Mouse (Mus musculus) myocyte (in vitro differentiated cells): Measurements from ENCODE around the gene Ube2t. TPM values are rescaled to one million over a fixed set of nuclear protein-coding genes. Genes with fewer than 3 reads are reported as not detected.
A peak's percentile ranks its signal among the peaks of the same experiment; 100 is the strongest.

Source experiments
- H3K27me3 ChIP-seq: one replicate; pipeline ENCODE4 v1.6.1; 2011; ENCODE audit not compliant: control insufficient read depth, insufficient read depth, insufficient read length
- H3K36me3 ChIP-seq: one replicate; pipeline ENCODE4 v1.6.1; 2011; ENCODE audit not compliant: control insufficient read depth, insufficient read depth
- H3K4me2 ChIP-seq: one replicate; pipeline ENCODE4 v1.6.1; 2011; ENCODE audit warnings: low read depth, control low read depth
- H3K4me3 ChIP-seq: one replicate; pipeline ENCODE4 v1.5.1; 2011; ENCODE audit warnings: mild to moderate bottlenecking, control low read depth, moderate library complexity
- H3K79me2 ChIP-seq: one replicate; pipeline ENCODE4 v1.6.1; 2011; ENCODE audit not compliant: control insufficient read depth, insufficient read depth
- H3ac ChIP-seq: one replicate; pipeline ENCODE4 v1.6.1; 2011; ENCODE audit not compliant: control insufficient read depth, insufficient read length
- CEBPB ChIP-seq: IDR thresholded peaks from 2 replicates; pipeline ENCODE4 v1.6.1; 2011; ENCODE audit warnings: mild to moderate bottlenecking, moderate library complexity; ENCODE audit not compliant: poor library complexity, insufficient read depth, severe bottlenecking
- E2F4 ChIP-seq: IDR thresholded peaks from one replicate; pipeline ENCODE4 v1.6.1; 2011; ENCODE audit warnings: mild to moderate bottlenecking, control low read depth, moderate library complexity; ENCODE audit not compliant: insufficient read depth
- MAX ChIP-seq: IDR thresholded peaks from one replicate; pipeline ENCODE4 v1.6.1; 2011; ENCODE audit warnings: low read depth, mild to moderate bottlenecking, control low read depth
- MYOD1 ChIP-seq, 3 experiments: IDR thresholded peaks; one replicate each; pipeline ENCODE4 v1.6.1; 2011; ENCODE audit warnings: control low read depth in 2 of 3, low read depth in 2 of 3, mild to moderate bottlenecking in 2 of 3, moderate library complexity in 1 of 3; ENCODE audit not compliant: insufficient read length in 2 of 3, control insufficient read depth in 1 of 3
- MYOG ChIP-seq, 3 experiments: IDR thresholded peaks; one replicate each; pipeline ENCODE4 v1.6.1; 2011; ENCODE audit warnings: control low read depth in 2 of 3, low read depth in 2 of 3, mild to moderate bottlenecking in 2 of 3; ENCODE audit not compliant: insufficient read length in 2 of 3, control insufficient read depth in 1 of 3, insufficient read depth in 1 of 3
- POLR2A ChIP-seq: IDR thresholded peaks from one replicate; pipeline ENCODE4 v1.6.1; 2011; ENCODE audit warnings: low read depth, mild to moderate bottlenecking, control low read depth, moderate library complexity; ENCODE audit not compliant: insufficient read length
- POLR2AphosphoS2 ChIP-seq: IDR thresholded peaks from one replicate; pipeline ENCODE4 v1.6.1; 2011; ENCODE audit warnings: low read depth, control low read depth; ENCODE audit not compliant: insufficient read length
- REST ChIP-seq: IDR thresholded peaks from one replicate; pipeline ENCODE4 v1.6.1; 2011; ENCODE audit warnings: mild to moderate bottlenecking, control low read depth, moderate library complexity; ENCODE audit not compliant: insufficient read depth, insufficient read length
- SRF ChIP-seq: IDR thresholded peaks from one replicate; pipeline ENCODE4 v1.6.1; 2011; ENCODE audit warnings: low read depth; ENCODE audit not compliant: control insufficient read depth, insufficient read length
- TCF12 ChIP-seq: IDR thresholded peaks from one replicate; pipeline ENCODE4 v1.6.1; 2011; ENCODE audit warnings: mild to moderate bottlenecking, control low read depth; ENCODE audit not compliant: poor library complexity, insufficient read depth, severe bottlenecking
- TCF3 ChIP-seq: IDR thresholded peaks from one replicate; pipeline ENCODE4 v1.6.1; 2011; ENCODE audit warnings: low read depth, control low read depth; ENCODE audit not compliant: insufficient read length
- USF1 ChIP-seq: IDR thresholded peaks from one replicate; pipeline ENCODE4 v1.6.1; 2011; ENCODE audit warnings: low read depth, mild to moderate bottlenecking, control low read depth, moderate library complexity
- polyA plus RNA-seq: library from polyadenylated mRNA; unstranded; fragments of >200 nt; fragmentation: generic; extraction: Trizol; gene quantifications from one replicate; pipeline ENCODE4 v1.2.1, GENCODE M21; 2012; ENCODE audit warnings: missing spikeins

Ube2t gene
- polyA plus RNA-seq, 1 experiment, result 4.0 TPM

- no peak overlapping the region for H3ac ChIP-seq
- peaks cover under 1% of the 10 kb centered on the region for H3K79me2 ChIP-seq
- H3K4me3 ChIP-seq, result no peak overlapping the region
- no peaks in the 10 kb centered on the region for H3K27me3 ChIP-seq
- TF ChIP-seq POLR2A, result no peak
- TF ChIP-seq MAX, result no peak
- no peak for TF ChIP-seq POLR2AphosphoS2
- no peak for TF ChIP-seq E2F4
- no peak for TF ChIP-seq MYOD1 (IDR thresholded peaks at IDR 0.05; ENCODE audit: control insufficient read depth in 1 of 3, insufficient read length in 2 of 3, low read depth in 2 of 3)
- no peak for TF ChIP-seq TCF12
- TF ChIP-seq USF1, result no peak
- no peak for TF ChIP-seq MYOG (IDR thresholded peaks at IDR 0.05; ENCODE audit: control insufficient read depth in 1 of 3, insufficient read depth in 1 of 3, insufficient read length in 2 of 3, low read depth in 2 of 3)
- no peak for TF ChIP-seq REST
- TF ChIP-seq TCF3, result no peak
- no peak for TF ChIP-seq SRF
- TF ChIP-seq CEBPB, result no peak
- no peaks in the 10 kb centered on the region for H3K36me3 ChIP-seq
- H3K4me2 ChIP-seq, result no peak overlapping the region
Observed at GRCm38 (mm10) chr1:134936335-134936734, 26.0 kb upstream of the Ube2t start.

GRCm38 (mm10) chr1:134938233-134938632 lies 24.1 kb upstream of the Ube2t start:
- H3K79me2 ChIP-seq, result no peaks in the 10 kb centered on the region
- no peak overlapping the region for H3ac ChIP-seq
- H3K27me3 ChIP-seq, result no peaks in the 10 kb centered on the region
- H3K4me3 ChIP-seq, result no peak overlapping the region
- H3K4me2 ChIP-seq, result no peak overlapping the region
- no peaks in the 10 kb centered on the region for H3K36me3 ChIP-seq
- TF ChIP-seq USF1 (no peak), MYOD1 (IDR thresholded peaks at IDR 0.05; ENCODE audit: control insufficient read depth in 1 of 3, insufficient read length in 2 of 3, low read depth in 2 of 3) (peak; percentile 45 to 78 (median 61)), REST (no peak), MYOG (IDR thresholded peaks at IDR 0.05; ENCODE audit: control insufficient read depth in 1 of 3, insufficient read depth in 1 of 3, insufficient read length in 2 of 3, low read depth in 2 of 3) (peak; percentile 8 to 80 (median 51)), TCF12 (peak; percentile 47), CEBPB (0 out of 2 replicates have a peak, but pooled peaks have one; percentile 28)

DNA sequence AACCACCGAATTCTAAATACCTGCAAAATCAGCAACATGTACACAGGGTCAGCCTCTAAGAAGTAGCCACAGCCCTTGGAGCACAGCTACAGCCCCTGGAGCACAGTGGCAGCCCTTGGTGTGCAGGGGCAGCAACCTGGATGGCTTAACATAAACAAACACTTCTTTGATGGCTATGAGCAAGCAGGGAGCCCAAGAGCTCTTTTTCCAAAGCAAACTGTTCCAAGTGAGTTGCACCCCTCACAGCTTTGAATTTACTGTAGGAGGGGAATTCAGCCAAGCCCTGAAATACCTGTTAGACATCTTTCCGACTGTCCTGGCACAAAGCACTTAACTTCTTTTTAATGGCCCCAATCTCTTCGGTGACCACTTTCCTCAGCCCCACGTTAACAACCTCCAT lies 21.5 kb upstream of the Ube2t start:
- TF ChIP-seq MYOD1 (IDR thresholded peaks at IDR 0.05; ENCODE audit: control insufficient read depth in 1 of 3, insufficient read length in 2 of 3, low read depth in 2 of 3) (no peak), E2F4 (no peak), POLR2A (no peak), MAX (no peak), USF1 (no peak), REST (no peak)
- Histone ChIP-seq H3K4me3 (no peak overlapping the region), H3K4me2 (no peak overlapping the region)

DNA sequence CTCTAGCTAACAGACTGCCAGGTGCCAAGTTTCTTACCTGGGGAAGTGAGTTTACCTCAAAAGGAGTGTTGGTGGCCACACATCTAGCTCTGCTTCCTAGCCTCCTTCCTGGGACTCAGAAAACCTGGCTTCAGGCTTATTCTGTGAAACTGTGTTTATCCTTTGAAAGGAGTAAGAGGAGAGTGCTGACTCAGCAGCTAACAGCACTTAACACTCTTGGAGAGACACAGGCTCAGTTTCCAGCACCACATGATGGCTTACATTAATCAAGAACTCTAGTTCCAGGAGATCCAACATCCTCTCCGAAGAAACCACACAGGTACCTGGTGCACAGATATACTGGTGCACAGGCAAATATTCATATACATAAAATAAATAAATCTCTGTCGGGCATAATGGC lies 19.5 kb upstream of the Ube2t start:
- H3K36me3 ChIP-seq, result no peaks in the 10 kb centered on the region
- TF ChIP-seq CEBPB (no peak), POLR2A (no peak), MYOD1 (IDR thresholded peaks at IDR 0.05; ENCODE audit: control insufficient read depth in 1 of 3, insufficient read length in 2 of 3, low read depth in 2 of 3) (no peak), SRF (no peak), E2F4 (no peak), TCF12 (no peak), TCF3 (no peak), USF1 (no peak), MAX (no peak), REST (no peak), POLR2AphosphoS2 (no peak), MYOG (IDR thresholded peaks at IDR 0.05; ENCODE audit: control insufficient read depth in 1 of 3, insufficient read depth in 1 of 3, insufficient read length in 2 of 3, low read depth in 2 of 3) (no peak)
- H3K4me3 ChIP-seq, result no peak overlapping the region
- no peaks in the 10 kb centered on the region for H3K27me3 ChIP-seq
- H3K4me2 ChIP-seq, result no peak overlapping the region
- no peaks in the 10 kb centered on the region for H3K79me2 ChIP-seq
- no peak overlapping the region for H3ac ChIP-seq

More for the DNA sequence above, 21.5 kb upstream of the Ube2t start:
- Histone ChIP-seq H3K79me2 (no peaks in the 10 kb centered on the region), H3K27me3 (no peaks in the 10 kb centered on the region), H3ac (no peak overlapping the region), H3K36me3 (no peaks in the 10 kb centered on the region)

GRCm38 (mm10) chr1:134947590-134947989 lies 14.8 kb upstream of the Ube2t start:
- H3ac ChIP-seq, result no peak overlapping the region
- no peaks in the 10 kb centered on the region for H3K36me3 ChIP-seq
- no peak overlapping the region for H3K4me2 ChIP-seq
- no peaks in the 10 kb centered on the region for H3K27me3 ChIP-seq
- H3K4me3 ChIP-seq, result no peak overlapping the region
- no peak for TF ChIP-seq SRF
- TF ChIP-seq MAX, result no peak
- no peak for TF ChIP-seq MYOG (IDR thresholded peaks at IDR 0.05; ENCODE audit: control insufficient read depth in 1 of 3, insufficient read depth in 1 of 3, insufficient read length in 2 of 3, low read depth in 2 of 3)
- TF ChIP-seq USF1, result no peak
- no peak for TF ChIP-seq TCF12
- TF ChIP-seq REST, result no peak
- TF ChIP-seq CEBPB, result no peak
- TF ChIP-seq POLR2A, result no peak
- no peak for TF ChIP-seq TCF3
- TF ChIP-seq POLR2AphosphoS2, result no peak
- TF ChIP-seq E2F4, result no peak
- TF ChIP-seq MYOD1 (IDR thresholded peaks at IDR 0.05; ENCODE audit: control insufficient read depth in 1 of 3, insufficient read length in 2 of 3, low read depth in 2 of 3), result no peak
- no peaks in the 10 kb centered on the region for H3K79me2 ChIP-seq
